Mouse (Mus musculus) kidney, adult 2 months (tissue): ENCODE measurements at regions not wholly inside any gene's neighbourhood (a gene's known extent, or its start where the extent isn't known, plus 50 kb on each side); places are given as distances from the start of the nearest gene placed in this dataset.
A peak's percentile ranks its signal among the peaks of the same experiment; 100 is the strongest.

ENCODE experiments used
- DNase-seq: peaks from one replicate; pipeline ENCODE4 v3.0.0; 2021
- H3K27ac ChIP-seq: fragments of 200-500 bp; 2 replicates; pipeline ENCODE4 v1.5.1; 2012; ENCODE audit warnings: low read depth, low read length, control low read depth, inconsistent platforms; ENCODE audit not compliant: insufficient read depth
- H3K27me3 ChIP-seq: fragments of 200-500 bp; replicated peaks from 2 replicates; pipeline ENCODE4 v1.6.1; 2012; ENCODE audit warnings: mild to moderate bottlenecking, moderate library complexity, low read length, inconsistent platforms; ENCODE audit not compliant: control insufficient read depth, insufficient read depth
- H3K36me3 ChIP-seq: fragments of 200-500 bp; 2 replicates; pipeline ENCODE4 v1.6.1; 2012; ENCODE audit warnings: mild to moderate bottlenecking, moderate library complexity, low read length, inconsistent platforms; ENCODE audit not compliant: control insufficient read depth, insufficient read depth
- H3K4me1 ChIP-seq: fragments of 200-500 bp; 2 replicates; pipeline ENCODE4 v1.6.1; 2011; ENCODE audit warnings: low read length; ENCODE audit not compliant: control insufficient read depth, insufficient read depth
- H3K4me3 ChIP-seq: fragments of 200-500 bp; 2 replicates; pipeline ENCODE4 v1.5.1; 2011; ENCODE audit warnings: mild to moderate bottlenecking, low read depth, low read length, control low read depth; ENCODE audit not compliant: insufficient read depth
- CTCF ChIP-seq: fragments of 200-500 bp; conservative IDR thresholded peaks from 2 replicates; pipeline ENCODE4 v1.5.1; 2011; ENCODE audit warnings: low read depth, mild to moderate bottlenecking, control low read depth, low read length, moderate library complexity, mixed read lengths; ENCODE audit not compliant: insufficient read depth, insufficient read length
- POLR2A ChIP-seq: fragments of 200-500 bp; IDR thresholded peaks from one replicate; pipeline ENCODE4 v1.6.1; 2011; ENCODE audit warnings: low read depth, low read length, control low read depth
- WGBS: fragments of 180-500 bp; shearing (Covaris S2); methylation state at CpG from one replicate; pipeline ENCODE4 v1.1.7; 2018; 5-methylcytosine and 5-hydroxymethylcytosine counted together

DNA sequence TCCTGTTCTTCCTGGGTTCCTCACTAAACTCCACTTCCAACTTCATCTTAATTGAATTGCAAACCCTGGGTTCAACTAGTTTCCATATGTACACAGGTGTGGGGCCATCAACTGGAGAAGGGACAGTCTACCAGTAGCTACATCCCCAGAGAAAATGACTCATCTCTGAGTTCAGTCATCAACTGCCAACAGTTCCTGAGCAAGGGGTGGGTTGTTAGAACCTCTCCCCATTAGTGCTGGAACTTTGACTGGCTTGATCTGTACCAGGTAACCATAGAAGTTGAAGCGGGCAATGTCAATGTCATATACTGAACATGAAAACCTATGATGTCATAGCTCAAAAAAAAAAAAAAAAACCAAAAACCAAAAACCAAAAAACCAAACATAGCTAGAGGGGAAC is 69.8 kb downstream of the Gm21750 start:
- Histone ChIP-seq H3K27me3 (no peaks in the 10 kb centered on the region), H3K36me3 (no peaks in the 10 kb centered on the region), H3K27ac (no peak overlapping the region), H3K4me3 (no peak overlapping the region), H3K4me1 (no peaks in the 10 kb centered on the region)
- WGBS, result 94% methylated on average over 1 of the region's 1 CpGs
- no peak for DNase-seq
- TF ChIP-seq POLR2A, result no peak
- TF ChIP-seq CTCF, result no peak

- whole genome bisulfite sequencing, result 64% methylated on average over 3 of the region's 3 CpGs
- TF ChIP-seq POLR2A, result no peak
- no peak for TF ChIP-seq CTCF
- Histone ChIP-seq H3K4me3 (no peak overlapping the region), H3K27ac (no peak overlapping the region), H3K36me3 (no peaks in the 10 kb centered on the region), H3K4me1 (no peaks in the 10 kb centered on the region), H3K27me3 (no peaks in the 10 kb centered on the region)
- DNase-seq, result no peak
These were observed 71.1 kb downstream of the Gm21750 start for GRCm38 (mm10) chr14:73732161-73732560.

DNA sequence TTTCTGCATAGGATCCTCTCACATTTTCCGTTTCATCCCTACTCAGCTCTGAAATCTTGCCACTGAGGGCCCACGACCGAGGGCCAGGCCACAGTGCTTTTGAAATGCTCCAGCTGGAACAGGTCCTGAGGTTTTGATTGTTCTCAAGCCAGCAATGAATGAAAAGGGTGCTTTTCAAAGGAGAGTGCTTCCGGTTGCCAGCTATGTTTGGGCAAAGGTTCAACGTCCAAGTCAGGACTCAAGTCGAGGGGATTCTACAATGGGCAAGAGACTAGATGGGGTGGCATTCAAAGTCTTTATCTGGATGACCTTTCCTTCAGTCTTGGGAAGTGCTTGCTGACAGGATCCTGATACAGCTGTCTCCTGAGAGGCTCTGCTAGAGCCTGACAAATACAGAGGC is 89.8 kb downstream of the Gm21750 start:
- Histone ChIP-seq H3K27ac (no peak overlapping the region), H3K4me1 (no peaks in the 10 kb centered on the region), H3K27me3 (no peaks in the 10 kb centered on the region), H3K4me3 (no peak overlapping the region), H3K36me3 (no peaks in the 10 kb centered on the region)
- WGBS, result 73% methylated on average over 6 of the region's 6 CpGs
- no peak for DNase-seq
- TF ChIP-seq POLR2A (no peak), CTCF (no peak)

- 9% methylated on average over 1 of the region's 1 CpGs for WGBS
- no peak for DNase-seq
These were observed 99.0 kb downstream of the Gm21750 start for GRCm38 (mm10) chr14:73759986-73760385.

DNA sequence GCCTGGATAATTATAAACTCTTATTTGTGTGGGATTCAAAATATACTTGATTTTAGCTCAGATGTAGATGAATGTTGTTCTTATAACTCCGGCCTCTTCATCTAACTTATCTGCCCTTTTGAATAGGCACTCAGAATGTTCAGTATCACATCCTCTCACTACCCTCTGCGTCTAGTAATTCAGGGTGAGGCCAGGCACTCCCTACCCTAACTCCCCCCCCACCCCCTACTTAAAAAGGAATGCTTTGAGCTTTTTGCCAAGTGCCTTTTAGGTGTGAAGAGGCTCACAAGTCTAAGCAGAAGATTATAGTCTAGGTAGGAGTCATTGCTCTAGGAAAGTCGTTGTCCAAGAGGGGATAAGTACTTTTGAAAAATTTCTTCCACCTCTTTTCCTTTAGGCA is 111.9 kb downstream of the Gm21750 start:
- Histone ChIP-seq H3K27me3 (no peaks in the 10 kb centered on the region), H3K4me3 (no peak overlapping the region), H3K4me1 (no peaks in the 10 kb centered on the region), H3K27ac (no peak overlapping the region), H3K36me3 (no peaks in the 10 kb centered on the region)
- 45% methylated on average over 3 of the region's 3 CpGs for WGBS
- no peak for TF ChIP-seq CTCF
- TF ChIP-seq POLR2A, result no peak
- no peak for DNase-seq

More at GRCm38 (mm10) chr14:73759986-73760385, 99.0 kb downstream of the Gm21750 start:
- TF ChIP-seq POLR2A (no peak), CTCF (no peak)
- H3K27me3 ChIP-seq, result no peaks in the 10 kb centered on the region
- H3K27ac ChIP-seq, result no peak overlapping the region
- H3K4me1 ChIP-seq, result no peaks in the 10 kb centered on the region; the same call in 1 of the 2 replicates
- no peaks in the 10 kb centered on the region for H3K36me3 ChIP-seq
- no peak overlapping the region for H3K4me3 ChIP-seq

DNA sequence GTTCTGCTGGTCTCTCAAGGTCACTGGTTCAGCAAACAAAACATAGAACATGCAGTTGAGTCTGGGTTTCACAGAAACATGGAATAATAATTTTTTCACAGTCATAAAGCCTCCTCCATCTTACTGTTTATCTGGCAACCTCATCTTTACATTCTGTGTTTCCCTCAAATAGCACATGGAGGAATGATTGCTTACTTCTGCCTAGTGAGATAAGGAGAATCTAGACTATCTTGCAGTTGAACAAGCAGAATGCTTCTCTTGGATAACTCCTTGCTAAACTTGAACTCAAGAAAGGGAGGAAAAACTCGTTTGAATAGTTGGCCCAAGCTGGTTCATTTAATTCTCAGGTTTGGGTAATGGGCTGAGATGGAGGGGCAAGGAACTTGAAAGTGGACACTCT is 112.8 kb downstream of the Gm21750 start:
- WGBS, result 5% methylated on average over 1 of the region's 1 CpGs
- H3K36me3 ChIP-seq, result no peaks in the 10 kb centered on the region
- TF ChIP-seq CTCF (no peak), POLR2A (no peak)
- H3K4me3 ChIP-seq, result no peak overlapping the region
- no peak overlapping the region for H3K27ac ChIP-seq
- DNase-seq, result no peak
- no peaks in the 10 kb centered on the region for H3K27me3 ChIP-seq
- no peaks in the 10 kb centered on the region for H3K4me1 ChIP-seq

- 15% methylated on average over 1 of the region's 1 CpGs for WGBS
- no peak overlapping the region for H3K4me3 ChIP-seq
- no peaks in the 10 kb centered on the region for H3K27me3 ChIP-seq
- H3K4me1 ChIP-seq, result no peaks in the 10 kb centered on the region
- H3K27ac ChIP-seq, result no peak overlapping the region
- peak; percentile 66 for TF ChIP-seq CTCF
- no peak for TF ChIP-seq POLR2A
- H3K36me3 ChIP-seq, result no peaks in the 10 kb centered on the region
- peak; percentile 58 for DNase-seq
These were observed 115.0 kb downstream of the Gm21750 start for GRCm38 (mm10) chr14:73776066-73776465.

DNA sequence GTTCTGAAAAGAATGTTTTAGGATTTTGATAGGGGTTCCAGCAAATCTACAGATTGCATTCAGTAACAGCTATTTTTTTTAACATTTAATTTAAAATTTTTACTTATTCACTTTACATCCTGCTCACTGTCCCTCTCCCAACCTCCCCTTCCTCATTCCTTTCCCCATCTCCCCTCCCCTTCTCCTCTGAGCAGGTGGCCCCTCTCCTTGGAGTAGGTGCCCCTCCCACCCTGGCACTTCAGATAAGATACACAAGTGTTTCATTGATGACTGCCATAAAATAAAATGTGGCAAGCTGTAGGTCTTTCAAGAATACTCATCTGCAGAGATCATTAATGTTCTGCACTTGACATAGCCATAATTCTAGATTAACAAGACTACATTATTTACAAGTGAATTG is 146.1 kb downstream of the Gm21750 start:
- no peaks in the 10 kb centered on the region for H3K36me3 ChIP-seq
- no peak overlapping the region for H3K4me3 ChIP-seq
- no peaks in the 10 kb centered on the region for H3K27me3 ChIP-seq
- H3K27ac ChIP-seq, result no peak overlapping the region
- no peaks in the 10 kb centered on the region for H3K4me1 ChIP-seq
- no peak for DNase-seq
- TF ChIP-seq CTCF (no peak), POLR2A (no peak)
